Mouse (Mus musculus) heart, embryonic 11.5 days (tissue): ENCODE results near the gene Pcdh19. TPM values are rescaled to one million over a fixed set of nuclear protein-coding genes. Genes with fewer than 3 reads are reported as not detected.

Source experiments
- ATAC-seq: fragments of 200-750 bp; cut with Nextera tagmentation; replicated peaks from 2 replicates; pipeline ENCODE4 v1.8.0; 2017; ENCODE audit warnings: moderate library complexity; ENCODE audit not compliant: insufficient number of reproducible peaks, low FRiP score, low TSS enrichment
- H3K27ac ChIP-seq: fragments of 300-500 bp; sonication (generic); 2 replicates; pipeline ENCODE4 v1.5.1; 2014; ENCODE audit warnings: mild to moderate bottlenecking, low read depth, low read length
- H3K27me3 ChIP-seq: fragments of 300-500 bp; sonication (generic); 2 replicates; pipeline ENCODE4 v1.6.1; 2014; ENCODE audit warnings: mild to moderate bottlenecking, low read length, mixed read lengths; ENCODE audit not compliant: control insufficient read depth, insufficient read depth
- H3K36me3 ChIP-seq: fragments of 300-500 bp; sonication (generic); 2 replicates; pipeline ENCODE4 v1.6.1; 2014; ENCODE audit warnings: mild to moderate bottlenecking, low read length, moderate library complexity, mixed read lengths; ENCODE audit not compliant: control insufficient read depth, insufficient read depth
- H3K4me1 ChIP-seq: fragments of 300-500 bp; sonication (generic); 2 replicates; pipeline ENCODE4 v1.6.1; 2014; ENCODE audit warnings: low read length; ENCODE audit not compliant: control insufficient read depth, insufficient read depth
- H3K4me2 ChIP-seq: fragments of 300-500 bp; sonication (generic); 2 replicates; pipeline ENCODE4 v1.6.1; 2014; ENCODE audit warnings: mild to moderate bottlenecking, moderate library complexity
- H3K4me3 ChIP-seq: fragments of 300-500 bp; sonication (generic); 2 replicates; pipeline ENCODE4 v1.5.1; 2014; ENCODE audit warnings: low read depth, low read length
- H3K9ac ChIP-seq: fragments of 300-500 bp; sonication (generic); 2 replicates; pipeline ENCODE4 v1.6.1; 2014; ENCODE audit warnings: mild to moderate bottlenecking, low read depth, low read length, moderate library complexity
- H3K9me3 ChIP-seq: fragments of 300-500 bp; sonication (generic); replicated peaks from 2 replicates; pipeline ENCODE4 v1.6.1; 2016; ENCODE audit warnings: low read length; ENCODE audit not compliant: control insufficient read depth
- WGBS: fragments of 180-500 bp; shearing (Covaris S2); extraction: QIAGEN DNeasy Blood & Tissue Kit; methylation state at CpG from one replicate; pipeline ENCODE4 v1.1.7; 2014; ENCODE audit not compliant: insufficient replicate concordance; 5-methylcytosine and 5-hydroxymethylcytosine counted together
- polyA plus RNA-seq: library from polyadenylated mRNA; unstranded; fragments of >200 nt; fragmentation: Nextera tagmentation; extraction: Ambion mirVana; gene quantifications from 2 replicates; pipeline ENCODE4 v1.2.1, GENCODE M21; 2014

Gene Pcdh19
- polyA plus RNA-seq, 1 experiment from 2014 or later, result 0.21 TPM

DNA sequence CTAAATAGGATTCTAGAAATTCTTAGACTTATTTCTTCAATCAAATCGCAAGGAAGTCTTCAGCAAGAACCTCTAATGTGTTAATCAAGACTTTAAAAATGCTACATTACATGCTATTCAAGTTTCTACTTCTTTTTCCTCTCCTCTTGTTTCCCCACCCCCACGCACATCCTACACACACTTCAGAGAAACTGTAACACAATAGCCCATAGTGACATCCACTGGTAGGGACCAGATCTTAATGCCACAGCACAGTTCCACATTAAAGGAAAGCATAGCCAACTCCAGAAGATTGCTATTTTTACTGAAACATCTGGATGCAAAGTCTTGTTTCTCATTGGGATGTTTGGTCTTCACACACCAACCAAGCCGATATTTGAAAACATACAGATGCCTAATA lies 4.8 kb downstream of the Pcdh19 start:
- no peak overlapping the region for H3K4me2 ChIP-seq
- H3K27me3 ChIP-seq, result peaks cover 43% of the 10 kb centered on the region
- ATAC-seq, result no peak
- H3K36me3 ChIP-seq, result no peaks in the 10 kb centered on the region
- H3K27ac ChIP-seq, result no peak overlapping the region
- WGBS, result 51% methylated on average over 3 of the region's 3 CpGs
- H3K4me1 ChIP-seq, result no peaks in the 10 kb centered on the region
- no peak overlapping the region for H3K4me3 ChIP-seq
- H3K9me3 ChIP-seq, result no peaks in the 10 kb centered on the region
- H3K9ac ChIP-seq, result no peak overlapping the region

DNA sequence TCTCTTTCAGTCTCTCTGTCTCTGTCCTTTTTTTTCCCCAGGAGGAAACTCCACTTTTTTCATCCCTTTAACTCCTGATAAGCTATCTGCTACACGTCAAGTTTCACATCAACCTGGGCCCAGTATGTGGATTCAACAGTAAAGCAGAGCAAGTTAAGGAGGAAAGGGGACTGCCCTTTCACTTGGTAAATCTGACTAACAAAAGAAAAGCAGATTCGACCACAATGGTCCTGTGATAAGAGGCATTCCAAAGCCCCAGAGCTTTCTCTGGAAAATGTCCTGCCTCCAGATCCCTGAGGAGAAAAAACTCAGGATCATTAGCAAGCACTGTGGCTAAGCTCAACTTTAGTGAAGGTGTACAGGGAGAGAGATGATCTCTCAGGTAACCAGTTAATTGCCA lies 13.7 kb downstream of the Pcdh19 start:
- no peak overlapping the region for H3K4me2 ChIP-seq
- H3K27me3 ChIP-seq, result no peaks in the 10 kb centered on the region
- H3K27ac ChIP-seq, result no peak overlapping the region
- 12% methylated on average over 2 of the region's 2 CpGs for WGBS
- H3K4me1 ChIP-seq, result no peaks in the 10 kb centered on the region
- H3K4me3 ChIP-seq, result no peak overlapping the region
- no peak for ATAC-seq
- H3K36me3 ChIP-seq, result no peaks in the 10 kb centered on the region
- no peak overlapping the region for H3K9ac ChIP-seq
- H3K9me3 ChIP-seq, result no peaks in the 10 kb centered on the region

DNA sequence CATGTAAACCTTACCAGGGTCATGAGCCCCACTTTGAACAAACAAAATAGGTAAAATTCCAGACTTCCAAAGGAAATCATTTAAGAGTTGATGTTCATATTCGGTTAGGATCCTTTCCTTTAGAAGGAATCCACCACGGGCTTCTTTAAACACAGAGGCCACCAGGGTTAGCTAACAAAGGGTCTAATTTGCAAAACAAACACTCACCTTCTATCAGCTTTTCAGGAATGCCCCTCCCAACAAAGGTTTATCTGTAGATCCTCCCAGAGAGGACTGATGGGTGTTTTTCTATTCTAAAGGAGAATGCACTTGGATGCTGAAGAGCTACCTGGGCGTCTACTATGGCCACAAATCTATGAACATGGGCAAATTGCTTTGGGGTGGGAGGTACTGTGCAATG lies 15.0 kb downstream of the Pcdh19 start:
- Histone ChIP-seq H3K4me2 (no peak overlapping the region), H3K27ac (no peak overlapping the region), H3K36me3 (no peaks in the 10 kb centered on the region), H3K4me3 (no peak overlapping the region), H3K9me3 (no peaks in the 10 kb centered on the region), H3K9ac (no peak overlapping the region), H3K27me3 (no peaks in the 10 kb centered on the region), H3K4me1 (no peaks in the 10 kb centered on the region)
- WGBS, result 24% methylated on average over 3 of the region's 3 CpGs
- ATAC-seq, result no peak

DNA sequence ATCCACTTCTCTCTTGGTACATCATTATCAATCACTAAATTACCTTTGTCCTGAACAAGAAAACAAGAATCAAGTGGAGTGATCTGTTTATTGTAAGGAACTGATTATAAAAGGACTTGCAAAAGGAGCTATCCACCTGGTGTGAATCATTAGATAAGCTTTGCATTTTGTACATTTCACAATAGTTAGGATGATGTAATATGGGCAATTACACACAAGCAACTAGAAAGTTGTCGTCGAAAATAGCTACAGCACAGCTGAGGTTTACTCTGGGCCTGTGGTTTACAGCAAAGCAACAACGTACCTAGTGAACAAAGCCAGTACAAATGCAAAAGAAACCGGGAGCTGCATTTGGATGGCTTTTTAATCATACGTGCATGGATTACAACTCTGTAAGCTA lies 28.7 kb downstream of the Pcdh19 start:
- H3K36me3 ChIP-seq, result no peaks in the 10 kb centered on the region
- no peaks in the 10 kb centered on the region for H3K4me1 ChIP-seq
- no peaks in the 10 kb centered on the region for H3K27me3 ChIP-seq
- no peak overlapping the region for H3K4me3 ChIP-seq
- H3K9me3 ChIP-seq, result no peaks in the 10 kb centered on the region
- H3K27ac ChIP-seq, result no peak overlapping the region
- H3K4me2 ChIP-seq, result no peak overlapping the region
- ATAC-seq, result no peak
- WGBS, result 76% methylated on average over 5 of the region's 5 CpGs
- no peak overlapping the region for H3K9ac ChIP-seq

DNA sequence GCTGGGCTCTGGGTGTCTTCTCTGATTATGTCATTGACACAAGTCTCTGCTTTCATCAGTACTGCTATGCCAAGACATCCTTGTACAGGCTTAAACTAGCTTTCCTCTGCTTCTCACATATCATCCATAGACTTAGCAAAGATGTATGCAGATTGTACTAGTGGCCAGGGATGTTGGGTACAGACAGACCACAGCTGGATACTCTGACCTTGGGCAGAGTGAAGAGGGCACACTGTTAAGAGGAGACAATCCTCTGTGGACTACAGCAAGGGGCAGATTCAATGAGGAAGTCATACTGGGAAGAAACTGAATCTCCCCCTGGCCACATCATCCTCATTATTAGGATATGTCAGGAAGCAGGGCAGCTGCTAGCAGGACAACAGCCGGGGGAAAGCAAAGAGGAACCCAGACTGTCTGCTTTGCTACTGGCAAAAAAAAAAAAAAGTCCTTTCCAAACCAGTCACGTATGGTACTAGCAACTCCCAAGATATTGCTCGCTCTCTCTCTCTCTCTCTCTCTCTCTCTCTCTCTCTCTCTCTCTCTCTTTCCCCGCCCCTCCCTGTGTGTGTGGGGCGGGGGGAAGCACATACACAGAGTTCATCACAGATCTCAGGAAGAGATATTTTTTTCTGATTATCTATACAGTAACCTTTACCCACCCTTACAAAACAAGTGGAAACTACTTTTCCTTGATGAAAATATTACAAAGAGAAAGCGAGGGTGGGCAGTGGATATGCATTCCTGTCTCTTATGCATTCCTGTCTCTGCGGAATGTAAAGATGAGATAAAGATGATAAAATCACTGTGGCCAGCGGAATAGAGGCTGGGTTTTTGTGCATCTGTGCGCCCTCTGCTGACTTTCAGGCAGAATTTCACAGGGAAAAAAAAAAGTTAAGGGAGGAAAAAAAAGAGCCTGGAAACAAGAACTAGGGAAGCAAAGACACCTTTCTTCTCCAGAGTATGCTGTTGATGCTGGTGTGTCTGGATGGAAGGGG lies 31.2 kb downstream of the Pcdh19 start:
- Histone ChIP-seq H3K4me1 (no peaks in the 10 kb centered on the region), H3K36me3 (no peaks in the 10 kb centered on the region), H3K9me3 (no peaks in the 10 kb centered on the region), H3K4me3 (no peak overlapping the region), H3K9ac (no peak overlapping the region), H3K4me2 (peak overlapping the region; percentile 27), H3K27me3 (no peaks in the 10 kb centered on the region), H3K27ac (no peak overlapping the region)
- WGBS, result 19% methylated on average over 6 of the region's 9 CpGs
- ATAC-seq, result no peak

DNA sequence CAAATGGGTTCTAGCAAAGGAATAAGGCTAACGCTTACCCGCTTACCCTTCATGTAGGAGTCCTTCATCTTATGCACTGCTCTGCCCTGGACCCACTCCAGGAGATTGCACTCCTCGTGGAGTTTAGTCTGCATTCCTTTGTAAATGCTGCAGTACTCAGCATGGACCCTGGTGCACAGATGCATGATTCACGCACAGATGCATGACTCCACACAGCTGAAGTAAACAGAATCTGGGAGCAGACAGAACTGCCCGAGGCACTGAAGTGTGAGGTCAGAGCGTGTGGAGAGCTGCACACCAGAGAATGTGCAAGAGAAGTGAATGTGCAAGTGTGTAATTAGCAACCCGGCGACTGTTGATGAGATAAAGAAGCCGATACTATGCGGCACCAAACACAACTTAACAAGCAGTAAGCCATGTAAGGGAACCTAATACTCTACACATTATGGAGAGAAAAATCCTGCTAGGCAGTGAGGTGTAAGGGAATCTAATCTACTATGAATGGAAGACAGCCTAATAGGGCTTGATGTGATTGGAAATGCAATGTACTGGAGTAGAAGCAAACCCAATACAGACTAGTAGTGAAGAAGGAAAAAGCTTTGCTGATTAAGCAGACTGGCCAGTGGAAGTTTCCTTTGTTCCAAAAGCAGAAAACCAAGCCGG lies 32.8 kb downstream of the Pcdh19 start:
- Histone ChIP-seq H3K9ac (no peak overlapping the region), H3K36me3 (no peaks in the 10 kb centered on the region), H3K4me1 (no peaks in the 10 kb centered on the region), H3K27ac (no peak overlapping the region), H3K9me3 (no peaks in the 10 kb centered on the region), H3K27me3 (no peaks in the 10 kb centered on the region), H3K4me2 (no peak overlapping the region), H3K4me3 (no peak overlapping the region)
- ATAC-seq, result no peak
- WGBS, result 68% methylated on average over 11 of the region's 11 CpGs

DNA sequence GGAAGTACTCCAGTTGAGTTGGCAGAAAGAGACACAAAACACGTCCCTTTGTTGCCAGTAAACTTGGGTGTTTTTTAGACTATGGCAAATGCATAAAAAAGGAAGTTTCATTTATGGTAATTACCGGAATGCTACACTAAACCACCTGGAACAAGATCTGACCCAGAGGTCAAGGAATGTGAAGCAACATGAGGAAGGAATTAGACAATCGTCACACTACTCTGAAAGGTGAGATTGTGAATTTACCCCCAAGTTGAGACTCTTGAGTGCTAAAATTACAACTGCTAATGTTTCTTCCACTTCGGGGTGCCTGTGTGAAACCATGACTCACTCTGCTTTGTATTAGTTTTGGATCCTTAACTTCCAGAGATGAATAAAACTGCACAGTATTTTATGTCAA lies 33.6 kb downstream of the Pcdh19 start:
- H3K4me1 ChIP-seq, result no peaks in the 10 kb centered on the region
- no peaks in the 10 kb centered on the region for H3K9me3 ChIP-seq
- H3K36me3 ChIP-seq, result no peaks in the 10 kb centered on the region
- no peak overlapping the region for H3K27ac ChIP-seq
- H3K4me3 ChIP-seq, result no peak overlapping the region
- H3K9ac ChIP-seq, result no peak overlapping the region
- no peak for ATAC-seq
- H3K27me3 ChIP-seq, result no peaks in the 10 kb centered on the region
- H3K4me2 ChIP-seq, result no peak overlapping the region
- WGBS, result 63% methylated on average over 4 of the region's 4 CpGs

DNA sequence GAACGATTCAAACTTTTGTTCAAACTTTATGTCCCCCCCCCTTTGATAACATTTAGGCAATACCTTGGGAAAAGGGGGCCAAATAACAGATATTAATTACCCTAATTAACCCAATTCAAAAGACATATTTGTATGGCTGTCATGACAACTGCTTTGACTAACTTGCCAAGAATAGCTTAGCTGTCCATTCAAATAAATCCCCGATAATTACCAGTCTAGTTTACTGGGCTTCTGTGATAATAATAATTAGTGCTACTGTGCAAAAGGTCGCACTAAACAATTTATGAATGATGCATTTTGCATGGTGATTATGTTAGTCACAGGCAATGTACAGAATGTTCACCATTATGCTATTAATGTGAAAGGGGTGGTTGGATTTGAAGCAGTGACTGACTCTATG lies 35.7 kb downstream of the Pcdh19 start:
- Histone ChIP-seq H3K4me1 (no peaks in the 10 kb centered on the region), H3K9me3 (no peaks in the 10 kb centered on the region), H3K27me3 (no peaks in the 10 kb centered on the region), H3K4me3 (no peak overlapping the region), H3K27ac (no peak overlapping the region), H3K4me2 (no peak overlapping the region), H3K9ac (no peak overlapping the region), H3K36me3 (no peaks in the 10 kb centered on the region)
- WGBS, result 76% methylated on average over 3 of the region's 3 CpGs
- no peak for ATAC-seq
